Mouse (Mus musculus): ENCODE measurements around the gene Cd9. TPM values are rescaled to one million over a fixed set of nuclear protein-coding genes. Genes with fewer than 3 reads are reported as not detected.

Gene Cd9
- polyA plus RNA-seq (2017; shearing (Covaris generic)) = 124 TPM

GRCm38 (mm10) chr6:125494092-125494871 lies at the start of gene Cd9:
TSS of gene Cd9 (minus strand) at chr6:125494791.

Other genes starting within 250 kb of the Cd9 start
- gene Tuba3a, start 208.7 kb downstream of the Cd9 start, polyA plus RNA-seq (2017; shearing (Covaris generic)) = 1.6 TPM
- not detected for gene Ltbr, start 180.9 kb downstream of the Cd9 start, polyA plus RNA-seq (2017; shearing (Covaris generic))
- not detected for gene Scnn1a, start 174.1 kb downstream of the Cd9 start, polyA plus RNA-seq (2017; shearing (Covaris generic))
- 42.9 TPM for gene Tnfrsf1a, start 145.4 kb downstream of the Cd9 start, polyA plus RNA-seq (2017; shearing (Covaris generic))
- 0.09 TPM for gene Plekhg6, start 114.0 kb downstream of the Cd9 start, polyA plus RNA-seq (2017; shearing (Covaris generic))
- gene Vwf, start 52.0 kb upstream of the Cd9 start, polyA plus RNA-seq (2017; shearing (Covaris generic)) = 0.07 TPM
- gene Ano2, start 195.6 kb upstream of the Cd9 start, polyA plus RNA-seq (2017; shearing (Covaris generic)) = not detected